Mouse (Mus musculus) ovary, adult 18-20 months (tissue): ENCODE measurements around the gene Gm49392.
"Not testable (repeated sequence)": the region's sequence is repeated elsewhere in the genome, so short reads cannot be mapped to it uniquely, and the experiment has no call there.

Experiments
- DNase-seq: peaks from one replicate; pipeline ENCODE4 v3.0.0; 2022; ENCODE audit warnings: low spot score, mixed read lengths

Gm49392 gene

DNA sequence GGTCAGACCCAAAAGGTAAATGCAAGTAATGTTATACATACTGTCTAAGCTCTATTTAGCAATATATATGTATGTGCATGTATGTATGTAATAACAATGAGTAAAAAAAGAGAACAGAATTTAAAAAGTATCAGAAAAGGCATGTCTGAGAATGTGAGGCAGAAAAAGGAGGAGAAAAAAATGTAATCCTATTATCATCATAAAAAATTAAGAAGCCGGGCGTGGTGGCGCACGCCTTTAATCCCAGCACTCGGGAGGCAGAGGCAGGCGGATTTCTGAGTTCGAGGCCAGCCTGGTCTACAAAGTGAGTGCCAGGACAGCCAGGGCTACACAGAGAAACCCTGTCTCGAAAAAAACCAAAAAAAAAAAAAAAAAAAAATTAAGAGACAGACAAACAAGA, at the start of gene Gm49392:
Gm49392 (minus strand) TSS at position 101 of the 400 bp plus-strand sequence.
- DNase-seq, result not testable (repeated sequence)

DNA sequence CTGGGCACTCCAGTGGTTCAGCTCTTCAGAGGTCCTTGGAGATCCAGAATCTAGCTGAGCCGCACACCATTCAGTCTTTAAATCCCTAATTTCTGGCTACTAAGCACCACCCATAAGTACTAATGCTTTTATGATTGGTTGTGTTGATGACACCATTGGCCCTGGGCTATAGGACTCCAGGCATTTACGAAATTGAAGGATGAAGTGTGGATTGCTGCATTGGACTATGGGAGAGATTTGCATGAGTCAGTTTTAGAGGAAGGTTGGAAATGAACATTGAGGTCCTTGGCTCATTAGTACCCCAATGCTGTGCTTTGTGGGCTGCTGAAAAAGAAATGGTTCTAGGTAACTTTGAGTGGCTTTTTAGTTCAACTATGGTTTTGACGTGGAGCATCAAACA, 45.2 kb upstream of the Gm49392 start, which contains the start of gene Tpbpa:
Tpbpa (minus strand) TSS at position 101 of the 400 bp plus-strand sequence.
- DNase-seq, result not testable (repeated sequence)

DNA sequence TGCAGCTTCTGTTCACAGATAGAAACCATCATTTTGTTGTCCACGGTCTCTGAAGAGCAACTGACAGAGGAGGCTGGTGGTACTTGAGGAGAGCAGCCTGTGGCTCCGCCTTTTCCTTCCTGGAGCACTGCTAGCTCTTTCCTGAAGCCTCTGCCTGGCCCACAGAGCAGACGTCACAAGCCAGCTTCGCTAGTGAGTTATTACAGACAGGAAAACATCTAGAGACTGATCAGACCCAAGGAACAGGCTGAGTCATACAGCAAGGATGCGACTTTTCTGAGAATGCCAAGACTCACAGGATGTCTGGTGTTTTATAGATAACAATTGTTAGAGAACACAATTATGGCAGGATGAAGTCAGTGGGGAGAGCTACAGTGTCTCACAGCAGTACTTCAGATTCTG, 39.8 kb upstream of the Gm49392 start, which contains the start of the genes Gm49391 and Ctla2a:
Gm49391 (minus strand) TSS at position 72 of the 402 bp plus-strand sequence.
Ctla2a (minus strand) TSS at position 126 of the 402 bp plus-strand sequence.
- DNase-seq, result peak; percentile 3

DNA sequence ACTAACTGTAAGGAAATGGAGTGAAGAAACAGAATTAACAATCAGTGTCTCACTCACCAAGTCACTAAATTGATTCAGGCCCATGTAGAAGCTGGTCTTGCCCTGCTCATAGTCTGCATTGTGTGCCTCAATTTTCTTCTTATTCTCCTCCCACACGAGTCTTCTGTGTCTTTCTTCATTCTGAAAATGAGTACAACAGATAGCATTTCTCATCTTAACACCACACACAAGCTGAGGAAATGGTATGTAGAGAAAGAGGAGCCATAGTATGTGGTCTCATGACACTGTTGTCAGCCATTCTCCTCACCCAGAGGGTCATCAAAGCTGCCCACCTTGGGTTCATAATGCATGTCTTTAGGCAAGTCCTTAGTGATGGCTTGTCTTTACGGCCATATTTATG, 38.8 kb upstream of the Gm49392 start, which contains the start of gene Gm49393:
Gm49393 (minus strand) TSS at position 101 of the 400 bp plus-strand sequence.
- DNase-seq, result not testable (repeated sequence)

DNA sequence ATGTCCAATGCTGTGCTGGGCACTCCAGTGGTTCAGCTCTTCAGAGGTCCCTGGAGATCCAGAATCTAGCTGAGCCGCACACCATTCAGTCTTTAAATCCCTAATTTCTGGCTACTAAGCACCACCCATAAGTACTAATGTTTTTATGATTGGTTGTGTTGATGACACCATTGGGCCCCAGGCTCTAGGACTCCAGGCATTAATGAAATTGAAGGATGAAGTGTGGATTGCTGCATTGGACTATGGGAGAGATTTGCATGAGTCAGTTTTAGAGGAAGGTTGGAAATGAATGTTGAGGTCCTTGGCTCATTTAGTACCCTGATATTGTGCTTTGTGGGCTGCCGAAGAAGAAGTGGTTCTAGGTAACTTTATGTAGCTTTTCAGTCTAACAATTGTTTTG, 8.1 kb upstream of the Gm49392 start, which contains the start of gene Tpbpb:
Tpbpb (minus strand) TSS at position 101 of the 400 bp plus-strand sequence.
- DNase-seq, result not testable (repeated sequence)

DNA sequence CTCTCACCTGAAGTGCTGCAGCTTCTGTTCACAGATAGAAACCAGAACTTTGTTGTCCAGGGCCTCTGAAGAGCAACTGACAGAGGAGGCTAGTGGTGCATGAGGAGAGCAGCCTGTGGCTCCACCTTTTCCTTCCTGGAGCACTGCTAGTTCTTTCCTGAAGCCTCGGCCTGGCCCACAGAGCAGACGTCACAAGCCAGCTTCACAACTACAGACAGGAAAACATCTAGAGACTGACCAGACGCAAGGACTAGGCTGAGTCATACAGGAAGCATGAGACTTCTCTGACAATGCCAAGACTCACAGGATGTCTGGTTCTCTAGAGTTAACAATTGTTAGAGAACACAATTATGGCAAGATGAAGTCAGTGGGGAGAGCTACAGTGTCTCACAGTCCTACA, 634 bp upstream of the Gm49392 start, which contains the start of gene Ctla2b:
Ctla2b (minus strand) TSS at position 120 of the 400 bp plus-strand sequence.
- peak; percentile 28 for DNase-seq

DNA sequence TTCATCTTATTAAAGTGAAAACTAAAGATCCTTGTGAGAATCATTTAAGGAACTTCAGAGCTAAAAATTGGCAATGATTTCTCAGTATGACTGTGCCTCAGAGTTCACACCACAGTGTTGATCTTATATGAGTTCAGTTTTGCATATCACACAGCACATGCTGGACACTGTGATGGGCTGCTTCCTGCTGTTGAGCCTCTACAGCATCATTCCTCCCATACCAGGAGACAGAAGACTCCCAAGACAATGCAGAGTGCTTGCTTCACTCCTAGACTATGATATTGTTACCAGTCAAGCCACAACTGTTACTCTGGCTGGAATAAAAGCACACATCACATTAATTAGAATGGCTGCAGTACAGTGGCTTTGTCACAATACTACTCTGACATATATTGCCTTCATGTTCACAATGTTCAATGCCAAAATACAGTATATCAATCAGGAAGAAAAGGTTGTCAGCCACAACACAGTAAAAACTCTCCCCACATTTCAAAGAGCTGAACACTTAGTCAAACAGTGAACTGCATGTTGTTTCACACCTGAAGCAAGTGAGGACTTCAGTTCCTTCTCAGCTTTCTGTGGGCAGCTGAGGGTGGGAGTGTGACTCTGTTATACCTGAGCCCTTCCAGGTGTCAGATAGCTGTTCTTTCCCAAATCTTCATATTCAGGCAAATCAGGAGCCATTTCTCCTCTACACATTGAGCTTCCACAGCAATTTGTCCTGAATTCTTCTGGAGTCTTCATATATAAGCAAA, 1.1 kb downstream of the Gm49392 start:
- no peak for DNase-seq

DNA sequence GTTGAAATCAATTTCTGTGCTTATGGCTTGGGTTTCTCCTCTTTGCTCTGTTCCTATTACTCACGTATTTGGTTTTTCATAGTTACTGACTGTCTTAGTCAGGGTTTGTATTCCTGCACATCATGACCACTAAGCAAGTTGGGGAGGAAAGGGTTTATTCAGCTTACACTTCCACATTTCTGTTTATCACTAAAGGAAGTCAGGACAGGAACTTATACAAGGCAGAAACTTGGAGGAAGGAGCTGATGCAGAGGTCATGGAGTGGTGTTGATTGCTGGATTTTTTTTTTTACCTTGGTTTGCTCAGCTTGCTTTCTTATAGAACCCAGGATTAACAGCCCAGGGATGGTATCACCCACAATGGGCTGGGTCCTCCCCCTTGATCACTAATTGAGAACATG, 4.4 kb downstream of the Gm49392 start:
- DNase-seq, result no peak

DNA sequence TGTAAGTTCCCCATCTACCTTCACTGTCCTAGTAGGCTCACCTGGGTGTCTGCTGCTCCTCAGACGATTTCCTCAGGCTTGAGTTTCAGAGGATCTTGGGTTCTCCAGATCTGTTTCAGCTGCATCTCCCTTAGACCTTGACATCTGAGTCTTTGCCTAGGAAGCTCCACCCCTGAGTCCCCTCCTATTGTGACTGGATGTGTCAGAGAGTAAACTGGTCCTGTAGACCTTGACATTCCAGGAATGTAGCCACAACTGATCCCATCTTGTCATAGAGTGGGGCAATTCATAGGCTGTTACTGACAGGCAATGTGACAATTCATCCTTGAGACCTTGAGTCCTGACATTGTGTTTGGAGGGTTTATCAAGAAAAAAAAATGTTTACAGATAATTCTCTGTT, 32.4 kb downstream of the Gm49392 start, which contains the start of gene 4930486L24Rik:
4930486L24Rik (minus strand) TSS at position 195 of the 400 bp plus-strand sequence.
- no peak for DNase-seq

DNA sequence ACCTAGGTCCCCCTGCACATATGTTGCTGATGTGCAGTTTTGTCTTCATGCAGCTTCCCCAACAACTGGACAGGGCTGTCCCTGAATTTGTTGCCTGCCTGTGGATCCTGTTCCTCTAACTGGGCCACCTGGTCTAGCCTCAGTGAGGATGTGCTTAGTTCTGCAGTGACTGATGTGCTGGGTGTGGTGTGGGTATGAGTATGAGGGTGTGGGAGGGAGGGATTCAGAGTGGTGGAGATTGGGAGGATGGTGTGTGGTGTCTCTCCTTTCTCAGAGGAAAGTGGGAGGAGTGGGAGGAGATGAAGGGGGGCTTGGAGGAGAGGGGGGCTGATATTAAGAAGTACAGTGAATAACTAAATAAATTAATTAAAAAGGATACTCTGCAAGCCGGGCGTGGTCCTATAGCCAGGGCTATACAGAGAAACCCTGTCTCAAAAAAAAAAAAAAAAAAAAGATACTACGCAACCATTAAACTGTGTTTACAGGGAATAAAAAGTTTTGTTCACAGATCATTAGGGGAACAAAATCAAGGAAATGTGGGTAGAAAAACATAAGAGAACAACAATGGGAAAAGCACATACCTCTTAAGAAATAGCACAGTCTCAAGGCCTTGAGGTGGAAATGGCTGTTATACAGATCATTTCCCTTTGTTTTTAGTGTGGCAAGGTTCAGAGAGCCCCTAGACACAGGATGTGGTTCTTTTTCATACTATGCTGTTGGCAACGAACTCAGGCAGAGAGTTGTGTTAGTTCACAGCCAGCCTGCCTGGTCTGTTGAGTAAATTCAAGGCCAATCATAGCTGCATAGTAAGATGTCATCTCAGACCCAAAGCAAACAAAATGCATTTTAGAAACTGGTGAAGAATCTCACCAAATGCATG, 48.2 kb downstream of the Gm49392 start:
- DNase-seq, result no peak

DNA sequence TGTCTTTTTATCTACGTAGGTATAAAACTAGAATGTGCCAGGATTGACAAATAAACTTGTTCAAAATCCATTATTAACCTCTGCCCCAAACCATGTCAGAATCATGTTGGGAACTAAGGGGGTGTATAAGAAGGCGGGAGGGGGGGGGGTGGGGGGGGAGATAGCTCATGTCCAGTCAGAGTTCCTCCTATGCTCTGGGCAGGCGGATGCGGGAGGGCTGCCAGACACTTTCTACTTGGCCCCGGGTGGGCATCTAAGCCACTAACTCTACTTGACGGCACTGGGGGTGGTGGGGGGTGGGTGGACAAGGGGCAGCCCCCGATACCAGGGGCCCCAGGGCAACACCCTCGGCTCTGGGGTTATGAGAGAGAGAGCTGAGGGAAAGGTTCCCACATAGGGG, 53.5 kb downstream of the Gm49392 start:
- no peak for DNase-seq

DNA sequence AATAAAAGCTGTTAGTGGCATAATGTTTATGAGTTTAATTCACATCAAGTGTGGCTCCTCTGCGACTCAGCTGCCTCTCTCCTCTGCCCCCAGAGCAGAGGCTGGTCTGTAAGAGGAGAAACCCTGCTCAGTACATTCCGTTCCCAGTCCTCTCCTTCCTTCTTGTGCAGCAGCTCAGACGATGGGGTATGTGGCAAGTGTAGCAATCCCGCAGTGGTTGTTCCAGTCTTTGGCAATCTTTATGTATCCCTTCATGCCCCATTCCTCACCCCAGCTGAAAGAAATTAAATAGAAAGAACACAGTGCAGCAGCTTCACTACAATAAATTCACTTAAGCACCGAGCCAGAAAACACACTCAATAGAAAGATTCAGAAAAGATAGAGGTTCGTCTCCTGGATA, 54.0 kb downstream of the Gm49392 start:
- DNase-seq, result no peak

DNA sequence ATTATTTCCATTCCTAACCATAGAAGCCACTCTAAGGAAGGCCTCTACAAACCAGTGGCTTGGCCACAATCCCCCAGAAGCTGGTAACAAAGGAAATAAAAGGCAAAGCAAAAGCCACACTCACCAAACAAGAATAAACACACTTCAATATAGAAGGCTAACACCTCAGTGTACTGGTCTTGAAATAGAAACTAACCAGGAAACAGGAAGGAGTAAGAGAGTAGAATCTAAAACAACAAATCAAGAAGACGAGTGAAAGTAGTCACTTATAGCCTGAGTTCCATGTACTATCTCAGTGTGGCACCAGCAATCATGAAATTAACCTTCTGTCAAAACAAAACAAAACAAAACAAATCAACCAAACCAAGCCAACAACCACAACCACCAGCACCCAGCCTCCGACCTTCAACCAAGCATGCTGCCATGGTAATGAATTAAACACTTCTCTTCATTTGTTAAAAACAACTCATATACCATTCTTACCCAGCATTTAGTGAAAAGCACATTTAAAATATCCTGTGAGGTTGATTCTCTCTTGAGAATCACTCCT, 57.3 kb downstream of the Gm49392 start:
- no peak for DNase-seq

DNA sequence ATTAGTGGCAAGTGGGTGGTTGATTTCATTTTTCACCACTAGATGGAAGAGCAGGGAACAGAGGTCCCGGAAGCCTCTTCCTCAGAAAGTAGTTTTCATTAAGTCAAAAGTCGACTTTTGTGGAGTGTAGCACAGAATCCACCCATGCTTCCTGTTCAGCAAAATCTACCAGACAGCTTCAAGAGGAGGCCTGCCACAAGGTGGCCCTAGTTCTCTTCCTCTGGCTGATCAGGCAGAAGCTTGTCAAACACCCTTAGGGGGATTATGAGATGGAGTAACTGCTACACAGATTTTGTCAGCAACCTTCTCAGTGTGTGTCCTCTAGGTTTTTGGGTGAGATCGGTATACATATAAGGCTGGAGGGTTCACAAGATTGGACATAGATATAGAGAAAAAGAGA, 70.6 kb downstream of the Gm49392 start:
- DNase-seq, result no peak

DNA sequence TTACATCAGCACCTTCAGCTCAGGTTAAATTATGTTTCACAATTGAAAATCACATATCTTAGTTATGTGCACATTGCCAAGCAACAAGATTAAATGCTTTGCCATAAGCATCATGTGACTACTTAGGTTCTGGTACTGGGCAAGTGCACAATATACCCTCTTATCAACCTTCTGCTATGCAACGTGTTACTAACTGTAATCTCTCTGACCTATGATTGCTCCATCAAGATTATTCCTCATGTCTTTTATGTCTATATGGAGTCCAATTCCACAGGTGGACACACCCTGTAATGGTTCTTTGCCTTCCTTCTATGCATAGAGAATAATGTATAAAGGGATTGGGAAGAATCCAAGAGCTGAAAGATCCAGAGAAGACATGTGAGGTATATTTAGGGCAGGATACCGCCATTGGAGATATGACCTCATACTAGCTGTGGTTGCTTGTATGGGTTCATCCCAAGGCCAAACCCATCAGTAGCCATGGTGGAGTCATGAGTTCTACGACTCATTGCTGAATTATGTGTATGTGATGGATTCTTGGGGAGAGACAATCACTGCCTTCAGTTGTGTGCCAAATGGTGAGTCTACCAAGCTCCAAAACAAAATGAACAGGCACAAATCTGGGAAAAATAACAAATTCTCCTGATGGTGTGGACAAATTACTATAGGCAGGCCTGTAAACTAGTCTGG, 76.1 kb downstream of the Gm49392 start:
- DNase-seq, result no peak

DNA sequence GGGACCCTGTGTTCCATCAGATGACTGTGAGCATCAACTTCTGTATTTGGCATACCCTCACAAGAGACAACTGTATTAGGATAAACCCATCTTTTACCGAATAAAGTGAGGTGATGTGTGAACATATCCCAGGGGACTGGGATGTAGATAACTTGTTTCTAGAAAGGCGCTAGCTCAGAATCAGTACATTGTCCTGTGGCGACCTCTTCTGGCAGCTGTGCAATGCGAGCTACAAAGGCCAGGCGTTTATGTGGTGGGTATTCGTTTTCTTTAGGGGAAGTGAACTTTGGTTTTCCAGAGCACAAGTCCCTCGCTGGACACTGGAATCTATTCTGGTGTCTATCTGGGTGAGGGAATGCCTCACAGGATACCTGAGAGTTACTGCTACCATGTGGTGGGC, 77.2 kb downstream of the Gm49392 start:
- DNase-seq, result no peak

DNA sequence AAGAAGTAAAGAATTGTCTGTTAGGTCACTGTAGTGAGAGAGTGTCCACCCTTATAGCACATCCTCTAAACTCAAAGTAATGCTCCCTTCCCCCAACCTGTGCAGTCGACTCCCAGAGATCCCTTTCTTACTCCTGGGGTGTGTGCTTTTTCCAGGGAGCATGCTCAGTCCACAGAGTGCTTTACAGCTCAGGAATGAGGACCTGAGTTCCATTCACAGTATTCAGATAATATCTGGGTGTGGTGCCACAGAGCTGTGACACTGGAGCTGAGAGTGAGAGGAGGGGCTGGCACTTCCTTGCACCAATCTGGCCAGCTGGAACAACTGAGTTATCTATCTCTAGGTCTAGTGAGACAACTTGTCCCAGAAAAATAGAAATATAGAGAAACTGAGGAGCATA, 83.0 kb downstream of the Gm49392 start:
- no peak for DNase-seq

DNA sequence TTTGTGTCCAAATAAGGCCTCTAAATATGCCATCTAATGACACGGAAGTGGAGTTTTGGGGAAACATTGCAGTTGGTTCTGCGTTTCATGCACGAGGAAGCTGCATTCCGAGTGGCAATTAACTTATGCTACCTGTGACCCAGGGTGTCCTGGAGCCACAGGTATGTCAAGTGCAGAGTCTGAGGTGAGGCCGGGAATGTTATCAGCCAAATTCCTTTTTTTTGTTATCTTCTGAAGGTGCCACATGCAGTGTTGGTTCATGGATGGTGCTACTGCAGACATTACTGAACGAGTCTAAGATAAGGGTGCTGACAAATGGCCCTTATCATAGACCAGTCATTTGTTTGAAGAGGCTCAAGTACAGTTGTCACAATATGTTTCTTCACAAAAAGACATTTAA, 83.9 kb downstream of the Gm49392 start:
- no peak for DNase-seq

DNA sequence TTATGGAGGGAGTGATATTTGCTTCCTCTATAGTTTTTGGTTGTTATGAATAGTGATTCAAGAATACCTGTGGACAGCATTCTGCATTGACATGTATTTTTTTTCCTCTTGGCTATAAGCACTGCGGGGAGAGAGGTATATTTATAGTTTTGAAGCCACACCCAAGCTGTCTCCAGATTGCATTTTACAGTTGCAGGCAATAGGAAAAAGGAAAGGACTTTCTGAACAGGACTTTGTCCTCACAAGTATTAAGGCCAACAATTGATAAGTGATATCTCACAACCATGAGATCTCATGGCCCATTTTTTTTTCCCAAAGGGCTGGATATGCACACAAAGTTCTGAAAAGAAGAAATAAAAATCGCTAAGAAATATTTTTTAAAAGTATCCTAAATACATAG, 87.0 kb downstream of the Gm49392 start:
- no peak for DNase-seq

DNA sequence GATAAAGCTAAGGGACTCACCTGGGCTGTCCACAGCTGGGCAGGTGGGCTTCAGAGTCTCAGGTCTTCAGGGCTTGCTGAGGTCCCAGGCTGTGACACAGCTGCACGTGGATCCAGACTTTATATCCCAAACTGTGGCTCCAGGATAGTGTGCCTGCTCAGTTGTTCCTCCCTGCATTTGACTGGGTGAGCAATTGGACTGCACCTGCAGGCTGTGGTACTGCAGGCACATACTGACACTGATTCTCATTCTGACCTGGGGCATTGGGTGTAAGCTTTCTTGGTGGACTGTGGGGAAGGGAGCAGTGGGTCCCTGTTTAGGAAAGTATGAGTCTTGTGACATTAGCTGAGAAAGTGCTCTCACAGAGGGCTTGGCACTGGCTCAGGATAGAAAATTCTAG, 93.9 kb downstream of the Gm49392 start, which contains the start of gene Ctsll3:
Ctsll3 (minus strand) TSS at position 101 of the 400 bp plus-strand sequence.
- no peak for DNase-seq
